Mouse (Mus musculus) neural tube, postnatal 0 days (tissue): ENCODE measurements around the gene Tmem141. TPM values are rescaled to one million over a fixed set of nuclear protein-coding genes. Genes with fewer than 3 reads are reported as not detected.

Source experiments
- polyA plus RNA-seq: library from polyadenylated mRNA; unstranded; fragments of >200 nt; fragmentation: Nextera tagmentation; extraction: Ambion mirVana; gene quantifications from 2 replicates; pipeline ENCODE4 v1.2.1, GENCODE M21; 2015

Tmem141 gene
- 63.4 and 65.7 TPM in 2 replicates for polyA plus RNA-seq

GRCm38 (mm10) chr2:25621229-25622200 is at the start of gene Tmem141:
Tmem141 (minus strand) TSS chr2:25622005.

GRCm38 (mm10) chr2:25657652-25658051 is 35.8 kb upstream of the Tmem141 start, which contains the start of gene Lcn5:
Lcn5 (plus strand) TSS chr2:25657952.

GRCm38 (mm10) chr2:25652902-25653301 is 31.1 kb upstream of the Tmem141 start, which contains the start of gene Lcn8:
Lcn8 (plus strand) TSS chr2:25653120.

GRCm38 (mm10) chr2:25627811-25628210 is 6.0 kb upstream of the Tmem141 start, which contains the start of gene Fcna:
Fcna (minus strand) TSS chr2:25628030.

GRCm38 (mm10) chr2:25617578-25617977 is 4.2 kb downstream of the Tmem141 start, which contains the start of gene Ccdc183:
Ccdc183 (minus strand) TSS chr2:25617678.

GRCm38 (mm10) chr2:25607761-25608622 is 13.8 kb downstream of the Tmem141 start, which contains the start of gene Rabl6:
Rabl6 (minus strand) TSS chr2:25608521.

GRCm38 (mm10) chr2:25581294-25581864 is 40.4 kb downstream of the Tmem141 start, which contains the start of gene Ajm1:
Ajm1 (minus strand) TSS chr2:25581757.

GRCm38 (mm10) chr2:25574579-25575431 is 47.0 kb downstream of the Tmem141 start, which contains the start of the genes Mamdc4 and Phpt1:
Mamdc4 (minus strand) TSS chr2:25574845.
Phpt1 (minus strand) TSS chr2:25575224.

Other genes starting within 250 kb of the Tmem141 start
- gene Sapcd2, start 249.7 kb downstream of the Tmem141 start, polyA plus RNA-seq = 16.8 and 18.2 TPM in 2 replicates
- gene Entpd2, start 226.1 kb downstream of the Tmem141 start, polyA plus RNA-seq = 15.6 and 17.4 TPM in 2 replicates
- gene Npdc1, start 222.7 kb downstream of the Tmem141 start, polyA plus RNA-seq = 405 and 457 TPM in 2 replicates
- gene Fut7, start 198.7 kb downstream of the Tmem141 start, polyA plus RNA-seq = 0.30 and 0.41 TPM in 2 replicates
- 11.5 and 17.0 TPM in 2 replicates for gene Abca2, start 193.3 kb downstream of the Tmem141 start, polyA plus RNA-seq
- 1.3 and 1.8 TPM in 2 replicates for gene Clic3, start 165.2 kb downstream of the Tmem141 start, polyA plus RNA-seq
- 131 and 140 TPM in 2 replicates for gene Paxx, start 160.9 kb downstream of the Tmem141 start, polyA plus RNA-seq
- gene Ptgds, start 152.0 kb downstream of the Tmem141 start, polyA plus RNA-seq = 1,109 and 2,669 TPM in 2 replicates
- not detected in 2 replicates for gene Lcn12, start 128.1 kb downstream of the Tmem141 start, polyA plus RNA-seq
- 103 and 115 TPM in 2 replicates for gene Fbxw5, start 121.3 kb downstream of the Tmem141 start, polyA plus RNA-seq
- gene C8g, start 120.3 kb downstream of the Tmem141 start, polyA plus RNA-seq = 6.2 TPM in 2 replicates
- 11.9 and 12.1 TPM in 2 replicates for gene Traf2, start 75.1 kb downstream of the Tmem141 start, polyA plus RNA-seq
- gene Edf1, start 64.2 kb downstream of the Tmem141 start, polyA plus RNA-seq = 403 and 421 TPM in 2 replicates
- 1.0 and 3.1 TPM in 2 replicates for gene Mamdc4, start 47.2 kb downstream of the Tmem141 start, polyA plus RNA-seq
- gene Phpt1, start 46.8 kb downstream of the Tmem141 start, polyA plus RNA-seq = 251 and 258 TPM in 2 replicates
- 20.4 and 21.5 TPM in 2 replicates for gene Ajm1, start 40.2 kb downstream of the Tmem141 start, polyA plus RNA-seq
- gene Rabl6, start 13.5 kb downstream of the Tmem141 start, polyA plus RNA-seq = 56.5 and 61.3 TPM in 2 replicates
- gene Ccdc183, start 4.3 kb downstream of the Tmem141 start, polyA plus RNA-seq = 0.45 and 0.50 TPM in 2 replicates
- gene Fcna, start 6.0 kb upstream of the Tmem141 start, polyA plus RNA-seq = 13.4 and 13.6 TPM in 2 replicates
- gene Lcn8, start 31.1 kb upstream of the Tmem141 start, polyA plus RNA-seq = not detected in 2 replicates
- not detected in 2 replicates for gene Lcn5, start 35.9 kb upstream of the Tmem141 start, polyA plus RNA-seq
- gene Lcn6, start 54.8 kb upstream of the Tmem141 start, polyA plus RNA-seq = not detected in 2 replicates
- not detected in 2 replicates for gene Lcn10, start 60.7 kb upstream of the Tmem141 start, polyA plus RNA-seq
- gene Obp2a, start 78.0 kb upstream of the Tmem141 start, polyA plus RNA-seq = not detected in 2 replicates
- 259 and 263 TPM in 2 replicates for gene Bmyc, start 84.7 kb upstream of the Tmem141 start, polyA plus RNA-seq
- not detected in 2 replicates for gene Obp2b, start 115.0 kb upstream of the Tmem141 start, polyA plus RNA-seq
- not detected in 2 replicates for gene Lcn3, start 143.6 kb upstream of the Tmem141 start, polyA plus RNA-seq
- not detected in 2 replicates for gene Lcn11, start 155.0 kb upstream of the Tmem141 start, polyA plus RNA-seq
- gene Gm13539, start 160.3 kb upstream of the Tmem141 start, polyA plus RNA-seq = not detected in 2 replicates
- gene Glt6d1, start 193.8 kb upstream of the Tmem141 start, polyA plus RNA-seq = not detected in 2 replicates
- not detected in 2 replicates for gene Lcn9, start 201.1 kb upstream of the Tmem141 start, polyA plus RNA-seq
- gene Sohlh1, start 225.2 kb upstream of the Tmem141 start, polyA plus RNA-seq = not detected in 2 replicates
- gene Kcnt1, start 241.7 kb upstream of the Tmem141 start, polyA plus RNA-seq = 32.2 and 34.0 TPM in 2 replicates